Mouse (Mus musculus) limb, embryonic 14.5 days (tissue): ENCODE measurements around the gene Dhx32. TPM values are rescaled to one million over a fixed set of nuclear protein-coding genes. Genes with fewer than 3 reads are reported as not detected.

ENCODE experiments used
- ATAC-seq: fragments of 200-750 bp; cut with Nextera tagmentation; 2 replicates; pipeline ENCODE4 v1.8.0; 2017; ENCODE audit warnings: low read depth, moderate number of reproducible peaks, moderate TSS enrichment; ENCODE audit not compliant: low FRiP score
- DNase-seq: peaks from one replicate; pipeline ENCODE4 v3.0.0-alpha.2; 2015; ENCODE audit warnings: low spot score
- H3K27ac ChIP-seq: fragments of 300-500 bp; sonication (generic); replicated peaks from 2 replicates; pipeline ENCODE4 v1.5.1; 2014; ENCODE audit warnings: low read depth, mild to moderate bottlenecking, low read length, moderate library complexity, mixed read lengths
- H3K27me3 ChIP-seq: fragments of 300-500 bp; sonication (generic); 2 replicates; pipeline ENCODE4 v1.6.1; 2014; ENCODE audit warnings: low read length, mixed read lengths; ENCODE audit not compliant: control insufficient read depth, insufficient read depth
- H3K36me3 ChIP-seq: fragments of 300-500 bp; sonication (generic); 2 replicates; pipeline ENCODE4 v1.6.1; 2014; ENCODE audit warnings: mild to moderate bottlenecking, low read length, moderate library complexity, mixed read lengths; ENCODE audit not compliant: control insufficient read depth, insufficient read depth
- H3K4me1 ChIP-seq: fragments of 300-500 bp; sonication (generic); 2 replicates; pipeline ENCODE4 v1.6.1; 2014; ENCODE audit warnings: antibody characterized with exemption, low read length, mixed read lengths; ENCODE audit not compliant: control insufficient read depth, insufficient read depth
- H3K4me2 ChIP-seq: fragments of 300-500 bp; sonication (generic); replicated peaks from 2 replicates; pipeline ENCODE4 v1.6.1; 2014; ENCODE audit warnings: low read depth, mild to moderate bottlenecking, low read length, moderate library complexity; ENCODE audit not compliant: severe bottlenecking
- H3K4me3 ChIP-seq: fragments of 300-500 bp; sonication (generic); replicated peaks from 2 replicates; pipeline ENCODE4 v1.5.1; 2014; ENCODE audit warnings: low read length
- H3K9ac ChIP-seq: fragments of 300-500 bp; sonication (generic); 2 replicates; pipeline ENCODE4 v1.6.1; 2014; ENCODE audit warnings: mild to moderate bottlenecking, low read depth, low read length, moderate library complexity; ENCODE audit not compliant: severe bottlenecking
- H3K9me3 ChIP-seq: fragments of 300-500 bp; sonication (generic); 2 replicates; pipeline ENCODE4 v1.6.1; 2016; ENCODE audit warnings: low read length; ENCODE audit not compliant: control insufficient read depth
- POLR2A ChIP-seq: fragments of 200-500 bp; IDR thresholded peaks from 2 replicates; pipeline ENCODE4 v1.8.0; 2012; ENCODE audit warnings: inconsistent platforms, mild to moderate bottlenecking, moderate library complexity, borderline replicate concordance; ENCODE audit not compliant: insufficient read depth, insufficient read length; ENCODE audit errors: extremely low read depth
- WGBS: fragments of 180-500 bp; shearing (Covaris S2); extraction: QIAGEN DNeasy Blood & Tissue Kit; methylation state at CpG from one replicate; pipeline ENCODE4 v1.1.7; 2014; 5-methylcytosine and 5-hydroxymethylcytosine counted together
- polyA plus RNA-seq, 2 experiments: library from polyadenylated mRNA; depleted of rRNA in 1 of 2; stranded (reverse) in 1 of 2; unstranded in 1 of 2; fragments of >200 nt; fragmentation: Nextera tagmentation in 1 of 2; extraction: Ambion mirVana in 1 of 2; gene quantifications; 2 replicates each; pipeline versions ENCODE4 v1.2.1 to v1.2.3; 2012 to 2014

Dhx32 gene
- polyA plus RNA-seq, 2 experiments = 15.5 to 21.7 TPM

GRCm38 (mm10) chr7:133787571-133787970, 5.0 kb upstream of the Dhx32 start:
- no peak for DNase-seq
- no peak overlapping the region for H3K27ac ChIP-seq
- no peak overlapping the region for H3K4me2 ChIP-seq
- 85% methylated on average over 6 of the region's 6 CpGs for WGBS
- no peak for ATAC-seq
- H3K9me3 ChIP-seq = no peaks in the 10 kb centered on the region
- TF ChIP-seq POLR2A = no peak
- no peaks in the 10 kb centered on the region for H3K27me3 ChIP-seq
- H3K9ac ChIP-seq = no peak overlapping the region
- H3K36me3 ChIP-seq = no peaks in the 10 kb centered on the region
- no peak overlapping the region for H3K4me3 ChIP-seq
- H3K4me1 ChIP-seq = peaks cover 2% of the 10 kb centered on the region; the same call in 1 of the 2 replicates

- Histone ChIP-seq H3K36me3 (no peaks in the 10 kb centered on the region), H3K4me3 (no peak overlapping the region), H3K4me2 (no peak overlapping the region), H3K9ac (no peak overlapping the region), H3K4me1 (peaks cover 3% of the 10 kb centered on the region; the same call in 1 of the 2 replicates), H3K27me3 (no peaks in the 10 kb centered on the region), H3K9me3 (no peaks in the 10 kb centered on the region), H3K27ac (no peak overlapping the region)
- 70% methylated on average over 6 of the region's 6 CpGs for WGBS
- ATAC-seq = no peak
- TF ChIP-seq POLR2A = no peak
- DNase-seq = no peak
Measured at GRCm38 (mm10) chr7:133781991-133782390, 535 bp downstream of the Dhx32 start.

DNA sequence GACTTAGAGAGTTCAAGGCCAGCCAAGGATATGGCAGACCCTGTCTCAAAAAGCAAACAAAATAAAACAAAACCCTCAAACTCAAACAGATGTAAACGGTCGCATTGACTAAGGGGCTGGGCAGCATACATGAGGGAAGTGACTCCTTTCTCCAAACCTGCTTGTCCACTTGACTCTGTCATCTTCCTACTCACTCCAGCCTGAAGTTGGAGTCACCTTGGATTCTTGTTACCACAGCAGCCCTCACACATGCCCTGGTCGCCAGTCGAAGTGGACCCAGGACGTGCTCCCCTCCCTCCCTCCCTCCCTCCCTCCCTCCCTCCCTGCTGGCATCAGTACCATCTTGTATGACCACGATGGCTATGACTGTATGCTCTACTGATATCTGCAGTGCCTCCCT, 943 bp downstream of the Dhx32 start:
- Histone ChIP-seq H3K9ac (no peak overlapping the region), H3K9me3 (no peaks in the 10 kb centered on the region), H3K4me3 (no peak overlapping the region), H3K27me3 (no peaks in the 10 kb centered on the region), H3K27ac (no peak overlapping the region), H3K4me1 (peaks cover 3% of the 10 kb centered on the region; the same call in 1 of the 2 replicates), H3K4me2 (no peak overlapping the region), H3K36me3 (no peaks in the 10 kb centered on the region)
- ATAC-seq = no peak
- WGBS = 65% methylated on average over 6 of the region's 6 CpGs
- no peak for TF ChIP-seq POLR2A
- no peak for DNase-seq

DNA sequence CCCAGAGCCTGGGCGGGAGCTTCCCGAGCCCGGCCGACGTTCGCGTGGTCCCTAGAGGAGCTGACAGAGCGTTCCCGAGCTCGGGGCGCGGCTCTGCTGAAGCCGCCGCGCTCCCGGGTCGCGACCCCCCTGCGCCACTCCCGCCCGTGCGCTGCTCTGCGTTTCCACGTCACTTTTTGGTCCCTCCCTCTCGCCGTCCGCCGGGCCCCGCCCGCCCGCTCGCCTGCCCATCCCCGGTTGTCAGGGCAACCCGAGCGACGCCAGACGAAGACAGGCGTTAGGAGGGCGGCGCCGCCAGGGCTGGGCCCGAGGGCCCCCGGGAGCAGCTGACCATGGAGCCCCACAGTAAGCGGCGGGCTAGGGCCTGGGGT, 5.9 kb downstream of the Dhx32 start, which contains the start of gene Fank1:
Fank1 (plus strand) TSS at position 236 of the 371 bp plus-strand sequence.
- peak; percentile 95 for ATAC-seq
- 0 out of 2 replicates have a peak, but pooled peaks have one; percentile 18 for TF ChIP-seq POLR2A
- no peak within 1 kb of the TSS for H3K27ac ChIP-seq
- H3K9me3 ChIP-seq = no peaks in the 10 kb centered on the region
- peak within 1 kb of the TSS; percentile 75 for H3K4me3 ChIP-seq
- peak within 1 kb of the TSS; percentile 67 for H3K9ac ChIP-seq
- 0% methylated on average over 19 of the region's 45 CpGs for WGBS
- H3K4me1 ChIP-seq = peaks cover 3% of the 10 kb centered on the region; the same call in 1 of the 2 replicates
- DNase-seq = peak; percentile 75
- H3K36me3 ChIP-seq = no peaks in the 10 kb centered on the region
- H3K4me2 ChIP-seq = peak within 1 kb of the TSS; percentile 86
- H3K27me3 ChIP-seq = peaks cover 3% of the 10 kb centered on the region; the same call in 1 of the 2 replicates

- Histone ChIP-seq H3K9me3 (no peaks in the 10 kb centered on the region), H3K9ac (peak overlapping the region; percentile 67), H3K36me3 (no peaks in the 10 kb centered on the region), H3K4me3 (peak overlapping the region; percentile 75), H3K4me2 (peak overlapping the region; percentile 86), H3K4me1 (peaks cover 3% of the 10 kb centered on the region; the same call in 1 of the 2 replicates), H3K27ac (no peak overlapping the region), H3K27me3 (peaks cover 3% of the 10 kb centered on the region; the same call in 1 of the 2 replicates)
- no peak; the same call in 1 of the 2 replicates for ATAC-seq
- TF ChIP-seq POLR2A = no peak
- DNase-seq = no peak
- 6% methylated on average over 29 of the region's 38 CpGs for WGBS
Measured at GRCm38 (mm10) chr7:133775796-133776625, 6.5 kb downstream of the Dhx32 start.
